8 mouse cellular contexts compared by ENCODE assay signal in genomic region chr1:105355910-105356290, GRCm38 (mm10). TPM values are rescaled to one million over a fixed set of nuclear protein-coding genes. Genes with fewer than 3 reads are reported as not detected.
DNase-seq lines count a peak whose midpoint lies in the region; ATAC-seq and TF ChIP-seq lines count a peak whose summit lies in the region.

No protein-coding gene starts in this region.

- no peak for TF ChIP-seq CTCF in liver, adult 2 months (IDR thresholded peaks at IDR 0.05; ENCODE audit: low read depth, low read length)
- no peak for TF ChIP-seq CTCF in kidney, postnatal 0 days (IDR thresholded peaks at IDR 0.05; ENCODE audit: low read depth)
- TF ChIP-seq CTCF in stomach, postnatal 0 days (IDR thresholded peaks at IDR 0.05; ENCODE audit: low read depth), result no peak

- peaks cover 4% of the 10 kb centered on the region for H3K4me1 ChIP-seq in liver, adult 2 months (ENCODE audit: control insufficient read depth, insufficient read depth, low read length)
- H3K4me1 ChIP-seq in heart, embryonic 12.5 days (replicated peaks), result no peaks in the 10 kb centered on the region
- H3K4me1 ChIP-seq in kidney, postnatal 0 days (replicated peaks; ENCODE audit: insufficient read depth, low read length), result peaks cover 4% of the 10 kb centered on the region; the same call in 1 of the 2 replicates
- H3K4me1 ChIP-seq in stomach, postnatal 0 days (replicated peaks; ENCODE audit: control insufficient read depth, insufficient read depth), result no peaks in the 10 kb centered on the region

- peak overlapping the region; percentile 70 for H3K9ac ChIP-seq in liver, adult 2 months (ENCODE audit: low read depth, low read length)
- H3K9ac ChIP-seq in heart, embryonic 12.5 days, result peak overlapping the region; percentile 78
- H3K9ac ChIP-seq in kidney, postnatal 0 days (ENCODE audit: low read depth, low read length), result peak overlapping the region; percentile 70
- H3K9ac ChIP-seq in stomach, postnatal 0 days (ENCODE audit: low read length), result peak overlapping the region; percentile 77

- no peak for TF ChIP-seq EP300 in stomach, postnatal 0 days (optimal IDR thresholded peaks at IDR 0.05)

- DNase-seq in liver, adult 2 months (ENCODE audit: extremely low read depth, low read depth, low spot score), result no peak
- DNase-seq in liver, result no peak
- DNase-seq in cerebellum, postnatal 14 days, result peak; percentile 52 to 63
- no peak for DNase-seq in kidney, postnatal 0 days (ENCODE audit: low spot score)
- DNase-seq in stomach, postnatal 0 days (ENCODE audit: low spot score), result peak; percentile 44
- DNase-seq in spleen, adult 18-20 months, result no peak

- peak overlapping the region; percentile 99 for H3K4me2 ChIP-seq in heart, embryonic 12.5 days
- H3K4me2 ChIP-seq in kidney, postnatal 0 days (ENCODE audit: low read length), result peak overlapping the region; percentile 94
- peak overlapping the region; percentile 91 for H3K4me2 ChIP-seq in stomach, postnatal 0 days (replicated peaks; ENCODE audit: low read depth)

- ATAC-seq in heart, embryonic 12.5 days (ENCODE audit: insufficient number of reproducible peaks, low FRiP score), result peak; percentile 33; the same call in 1 of the 2 replicates
- ATAC-seq in kidney, postnatal 0 days (replicated peaks; ENCODE audit: low FRiP score, low read depth), result peak; percentile 31; the same call in 1 of the 2 replicates
- ATAC-seq in stomach, postnatal 0 days (ENCODE audit: low FRiP score, low TSS enrichment), result peak; percentile 34; the same call in 1 of the 2 replicates

- no peaks in the 10 kb centered on the region for H3K27me3 ChIP-seq in liver, adult 2 months (ENCODE audit: control insufficient read depth, insufficient read depth, low read length)
- peaks cover 9% of the 10 kb centered on the region; the same call in 1 of the 2 replicates for H3K27me3 ChIP-seq in heart, embryonic 12.5 days (replicated peaks)
- no peaks in the 10 kb centered on the region for H3K27me3 ChIP-seq in kidney, postnatal 0 days (ENCODE audit: insufficient read depth, low read length)
- no peaks in the 10 kb centered on the region for H3K27me3 ChIP-seq in stomach, postnatal 0 days (ENCODE audit: control insufficient read depth, insufficient read depth, low read length)

- TF ChIP-seq POLR2A in liver, adult 2 months (IDR thresholded peaks at IDR 0.05; ENCODE audit: extremely low read depth, insufficient read depth, low read length), result no peak

- peak overlapping the region; percentile 67 for H3K4me3 ChIP-seq in liver, adult 2 months (ENCODE audit: insufficient read depth, low read depth, low read length)
- H3K4me3 ChIP-seq in heart, embryonic 12.5 days, result peak overlapping the region; percentile 66
- peak overlapping the region; percentile 84 for H3K4me3 ChIP-seq in kidney, postnatal 0 days (replicated peaks; ENCODE audit: low read depth, low read length)
- H3K4me3 ChIP-seq in macrophage (ENCODE audit: inconsistent target), result peak overlapping the region; percentile 55
- peak overlapping the region; percentile 90 for H3K4me3 ChIP-seq in stomach, postnatal 0 days (ENCODE audit: low read depth, low read length)

- peaks cover 2% of the 10 kb centered on the region for H3K36me3 ChIP-seq in liver, adult 2 months (ENCODE audit: control insufficient read depth, insufficient read depth, low read length)
- no peaks in the 10 kb centered on the region for H3K36me3 ChIP-seq in heart, embryonic 12.5 days
- H3K36me3 ChIP-seq in kidney, postnatal 0 days (ENCODE audit: insufficient read depth, low read length), result no peaks in the 10 kb centered on the region
- no peaks in the 10 kb centered on the region for H3K36me3 ChIP-seq in macrophage (ENCODE audit: inconsistent target)
- no peaks in the 10 kb centered on the region for H3K36me3 ChIP-seq in stomach, postnatal 0 days (ENCODE audit: control insufficient read depth, insufficient read depth, low read length)

- H3K27ac ChIP-seq in liver, adult 2 months (replicated peaks; ENCODE audit: insufficient read depth, low read depth, low read length), result peak overlapping the region; percentile 56
- H3K27ac ChIP-seq in heart, embryonic 12.5 days (ENCODE audit: poor library complexity, severe bottlenecking), result no peak overlapping the region
- peak overlapping the region; percentile 28; the same call in 1 of the 2 replicates for H3K27ac ChIP-seq in kidney, postnatal 0 days
- H3K27ac ChIP-seq in macrophage, result no peak overlapping the region
- H3K27ac ChIP-seq in stomach, postnatal 0 days (replicated peaks), result peak overlapping the region; percentile 84

- peaks cover 3% of the 10 kb centered on the region; the same call in 1 of the 2 replicates for H3K79me2 ChIP-seq in liver, adult 2 months (ENCODE audit: control insufficient read depth, insufficient read depth, low read length)
- no peaks in the 10 kb centered on the region for H3K79me2 ChIP-seq in macrophage (ENCODE audit: inconsistent target)

- H3K9me3 ChIP-seq in heart, embryonic 12.5 days (replicated peaks), result no peaks in the 10 kb centered on the region
- H3K9me3 ChIP-seq in kidney, postnatal 0 days (replicated peaks; ENCODE audit: low read length), result no peaks in the 10 kb centered on the region
- no peaks in the 10 kb centered on the region for H3K9me3 ChIP-seq in stomach, postnatal 0 days (ENCODE audit: control insufficient read depth, low read length)

- 0% methylated on average over 22 of the region's 23 CpGs for WGBS in liver, adult 2 months
- WGBS in heart, embryonic 12.5 days, result 0% methylated on average over 17 of the region's 23 CpGs
- 0% methylated on average over 13 of the region's 23 CpGs for WGBS in kidney, postnatal 0 days
- WGBS in macrophage (ENCODE audit: missing documents), result under 1% methylated on average over 22 of the region's 23 CpGs
- WGBS in stomach, postnatal 0 days, result under 1% methylated on average over 22 of the region's 23 CpGs

RNA-seq across cellular contexts. Expression of gene Rnf152, which starts 0.6 kb away (rescaled TPM):
- total RNA-seq in liver, adult 2 months (2014; rRNA removed), result 10.0 and 12.7 TPM in 2 replicates
- 2.2 and 2.4 TPM in 2 replicates for polyA plus RNA-seq in liver, adult 2 months (2012; rRNA removed)
- 0.11 and 0.22 TPM in 2 replicates for polyA plus RNA-seq in heart, embryonic 12.5 days (2016; fragmentation: Nextera tagmentation; extraction: Ambion mirVana)
- polyA plus RNA-seq in kidney, postnatal 0 days (2015; fragmentation: Nextera tagmentation; extraction: Ambion mirVana), result 2.0 and 2.3 TPM in 2 replicates
- under 1 TPM in 1 of 26 experiments, not detected in 25; 0.08 TPM for total RNA-seq in macrophage (2018; cell fraction: chromatin; rRNA removed)
- under 1 TPM in 20 of 26 experiments, not detected in 6; under 0.01 to 0.05 (median 0.03) TPM for total RNA-seq in macrophage (2018; cell fraction: cytosol; rRNA removed)
- under 1 TPM in 12 of 26 experiments, not detected in 14; 0.05 to 0.18 (median 0.10) TPM for total RNA-seq in macrophage (2018; cell fraction: nucleus; rRNA removed)
- polyA plus RNA-seq in macrophage (2018), result not detected in 3 replicates
- polyA plus RNA-seq in stomach, postnatal 0 days (2015; fragmentation: Nextera tagmentation; extraction: Ambion mirVana), result 2.5 and 2.7 TPM in 2 replicates

Comparison
In these comparisons a context has a peak if more than half of its experiments do, and no peak if none do; other contexts are left out.
1. DNase-seq: peak in cerebellum, postnatal 14 days (2 of 2) and stomach, postnatal 0 days (single experiment); none in liver, adult 2 months (single experiment), liver (single experiment), kidney, postnatal 0 days (single experiment) and spleen, adult 18-20 months (0 of 2).
2. H3K27ac ChIP-seq: peak in liver, adult 2 months (single experiment), kidney, postnatal 0 days (single experiment) and stomach, postnatal 0 days (single experiment); none in heart, embryonic 12.5 days (single experiment) and macrophage (single experiment).
3. Peak in every context shown above with its lines, with median percentiles within 50 percentile points of each other: H3K4me3 ChIP-seq, H3K9ac ChIP-seq, ATAC-seq and H3K4me2 ChIP-seq.